Mouse (Mus musculus) midbrain, postnatal 0 days (tissue): ENCODE results near the gene St3gal3. TPM values are rescaled to one million over a fixed set of nuclear protein-coding genes. Genes with fewer than 3 reads are reported as not detected.

ENCODE experiments used
- ATAC-seq: fragments of 200-750 bp; cut with Nextera tagmentation; 2 replicates; pipeline ENCODE4 v1.8.0; 2017; ENCODE audit warnings: moderate number of reproducible peaks, mild to moderate bottlenecking, moderate TSS enrichment, moderate library complexity; ENCODE audit not compliant: low FRiP score
- DNase-seq: peaks from one replicate; pipeline ENCODE4 v3.0.0-alpha.2; 2015; ENCODE audit warnings: low spot score
- H3K27ac ChIP-seq: fragments of 300-500 bp; sonication (generic); 2 replicates; pipeline ENCODE4 v1.5.1; 2014; ENCODE audit warnings: low read depth, mild to moderate bottlenecking, low read length, mixed read lengths
- H3K27me3 ChIP-seq: fragments of 300-500 bp; sonication (generic); 2 replicates; pipeline ENCODE4 v1.6.1; 2014; ENCODE audit warnings: low read length, control low read depth, mixed read lengths; ENCODE audit not compliant: insufficient read depth
- H3K36me3 ChIP-seq: fragments of 300-500 bp; sonication (generic); 2 replicates; pipeline ENCODE4 v1.6.1; 2014; ENCODE audit warnings: low read length, control low read depth, mixed read lengths; ENCODE audit not compliant: insufficient read depth
- H3K4me1 ChIP-seq: fragments of 300-500 bp; sonication (generic); 2 replicates; pipeline ENCODE4 v1.6.1; 2014; ENCODE audit warnings: mild to moderate bottlenecking, control low read depth, antibody characterized with exemption, low read length, mixed read lengths; ENCODE audit not compliant: insufficient read depth
- H3K4me2 ChIP-seq: fragments of 300-500 bp; sonication (generic); 2 replicates; pipeline ENCODE4 v1.6.1; 2014; ENCODE audit warnings: low read depth, mild to moderate bottlenecking, low read length, mixed read lengths; ENCODE audit not compliant: poor library complexity, severe bottlenecking
- H3K4me3 ChIP-seq: fragments of 300-500 bp; sonication (generic); 2 replicates; pipeline ENCODE4 v1.5.1; 2014; ENCODE audit warnings: low read depth, mild to moderate bottlenecking, low read length, moderate library complexity
- H3K9ac ChIP-seq: fragments of 300-500 bp; sonication (generic); replicated peaks from 2 replicates; pipeline ENCODE4 v1.6.1; 2014; ENCODE audit warnings: mild to moderate bottlenecking, low read length, moderate library complexity, mixed read lengths; ENCODE audit not compliant: poor library complexity, severe bottlenecking
- H3K9me3 ChIP-seq: fragments of 300-500 bp; sonication (generic); 2 replicates; pipeline ENCODE4 v1.6.1; 2016; ENCODE audit warnings: low read length, control low read depth
- CTCF ChIP-seq: IDR thresholded peaks from 2 replicates; pipeline ENCODE4 v1.5.1; 2016; ENCODE audit warnings: antibody characterized with exemption, mild to moderate bottlenecking
- WGBS: fragments of 180-500 bp; shearing (Covaris S2); extraction: QIAGEN DNeasy Blood & Tissue Kit; methylation state at CpG from one replicate; pipeline ENCODE4 v1.1.7; 2014; 5-methylcytosine and 5-hydroxymethylcytosine counted together
- polyA plus RNA-seq: library from polyadenylated mRNA; unstranded; fragments of >200 nt; fragmentation: Nextera tagmentation; extraction: Ambion mirVana; gene quantifications from 2 replicates; pipeline ENCODE4 v1.2.1, GENCODE M21; 2015
- total RNA-seq: library from RNA; depleted of rRNA; stranded (reverse); fragments of >200 nt; gene quantifications from 2 replicates; pipeline ENCODE4 v1.2.3, GENCODE M21; 2014

Gene St3gal3
- total and polyA plus RNA-seq, 2 experiments from 2014 or later, result 10.7 to 46.3 TPM

DNA sequence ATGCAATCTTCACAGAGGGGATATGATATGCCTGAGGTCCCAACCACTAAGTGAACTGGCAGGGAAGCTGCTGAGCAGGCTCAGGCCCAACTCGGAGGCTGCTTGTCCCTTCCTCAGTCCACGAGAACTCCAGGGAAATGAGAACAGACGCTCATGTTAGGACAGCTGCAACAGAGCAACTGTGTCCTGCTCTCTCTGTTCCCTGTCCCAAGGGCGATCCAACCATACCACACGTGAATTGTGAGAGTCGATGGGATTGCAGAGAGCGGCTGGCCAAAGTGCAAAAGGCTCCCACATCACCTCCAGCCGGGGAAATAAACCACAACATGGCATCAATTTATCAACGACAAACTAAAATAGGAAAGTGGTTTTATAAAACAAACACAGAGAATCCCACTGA, 90.2 kb downstream of the St3gal3 start:
- no peak for TF ChIP-seq CTCF
- Histone ChIP-seq H3K27ac (no peak overlapping the region), H3K9me3 (no peaks in the 10 kb centered on the region), H3K4me1 (no peaks in the 10 kb centered on the region), H3K4me3 (no peak overlapping the region), H3K9ac (no peak overlapping the region), H3K36me3 (no peaks in the 10 kb centered on the region), H3K27me3 (no peaks in the 10 kb centered on the region), H3K4me2 (no peak overlapping the region)
- DNase-seq, result no peak
- WGBS, result 76% methylated on average over 9 of the region's 9 CpGs
- ATAC-seq, result no peak

DNA sequence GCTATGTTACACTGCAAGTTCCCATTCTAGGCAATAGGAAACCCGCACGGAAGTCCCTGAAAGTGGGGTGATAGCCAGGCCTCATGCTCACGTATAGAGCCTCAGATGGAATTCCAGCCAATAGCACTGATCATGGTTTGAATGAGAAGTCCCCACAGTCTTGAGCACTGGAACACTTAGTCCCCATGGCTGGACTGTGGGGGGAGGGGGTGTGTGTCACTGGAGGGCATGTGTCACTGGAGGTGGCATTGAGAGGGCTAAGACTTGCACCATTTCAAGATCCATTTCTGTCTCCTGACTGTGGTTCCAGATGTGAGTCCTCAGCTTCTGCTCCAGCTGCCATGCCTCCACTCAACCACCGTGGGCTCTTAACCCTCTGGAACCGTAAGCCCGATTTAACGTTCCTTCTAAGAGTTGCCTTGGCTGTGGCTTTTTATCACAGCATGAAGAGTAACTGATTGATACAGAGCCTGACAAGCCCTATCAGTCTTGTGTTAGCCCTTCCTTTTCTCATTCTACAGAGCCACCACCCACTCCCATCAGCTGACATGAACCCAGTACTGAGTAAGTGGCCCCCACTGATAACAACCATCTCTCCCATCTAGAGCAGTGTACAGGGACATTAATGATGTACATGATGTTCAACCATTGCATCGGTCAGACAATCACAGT, 91.2 kb downstream of the St3gal3 start:
- ATAC-seq, result no peak
- no peak overlapping the region for H3K4me3 ChIP-seq
- H3K36me3 ChIP-seq, result no peaks in the 10 kb centered on the region
- H3K4me1 ChIP-seq, result no peaks in the 10 kb centered on the region
- no peaks in the 10 kb centered on the region for H3K9me3 ChIP-seq
- no peak for TF ChIP-seq CTCF
- 91% methylated on average over 8 of the region's 8 CpGs for WGBS
- no peak overlapping the region for H3K27ac ChIP-seq
- H3K9ac ChIP-seq, result no peak overlapping the region
- H3K4me2 ChIP-seq, result no peak overlapping the region
- DNase-seq, result no peak
- H3K27me3 ChIP-seq, result no peaks in the 10 kb centered on the region

DNA sequence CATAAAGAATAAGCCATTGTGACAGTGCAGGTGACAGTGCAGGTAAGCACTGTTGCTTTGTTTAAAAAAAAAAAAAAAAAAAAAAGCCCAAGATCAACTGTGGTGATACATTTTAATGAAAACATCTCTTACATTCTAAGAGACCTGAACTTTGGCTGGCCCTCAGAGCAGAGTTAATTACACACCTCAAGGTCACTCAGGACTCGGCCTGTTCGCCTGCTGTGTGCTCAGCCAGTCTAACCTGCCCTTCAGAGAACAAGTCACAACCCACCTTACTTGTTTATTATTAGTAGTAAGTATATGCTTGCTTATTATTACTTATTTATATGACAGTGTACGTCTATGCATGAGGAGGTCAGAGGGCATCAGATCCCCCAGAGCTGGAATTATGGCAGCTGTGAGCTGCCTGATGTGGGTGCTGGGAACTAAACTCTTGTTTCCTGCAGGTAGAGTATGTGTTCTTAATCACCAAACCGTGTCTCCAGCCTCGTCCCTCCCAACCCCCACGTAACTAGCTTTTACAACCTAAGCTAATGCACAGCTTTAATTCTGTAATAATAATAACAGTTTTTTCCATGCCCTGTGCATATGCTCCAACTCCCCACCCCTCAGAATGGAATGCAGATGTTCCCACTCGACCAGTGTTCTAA, 91.9 kb downstream of the St3gal3 start:
- WGBS, result 84% methylated on average over 7 of the region's 7 CpGs
- DNase-seq (no peak), ATAC-seq (no peak)
- H3K27me3 ChIP-seq, result no peaks in the 10 kb centered on the region
- no peak overlapping the region for H3K4me2 ChIP-seq
- no peak for TF ChIP-seq CTCF
- no peaks in the 10 kb centered on the region for H3K9me3 ChIP-seq
- no peak overlapping the region for H3K27ac ChIP-seq
- no peaks in the 10 kb centered on the region for H3K36me3 ChIP-seq
- no peak overlapping the region for H3K9ac ChIP-seq
- H3K4me3 ChIP-seq, result no peak overlapping the region
- H3K4me1 ChIP-seq, result no peaks in the 10 kb centered on the region

DNA sequence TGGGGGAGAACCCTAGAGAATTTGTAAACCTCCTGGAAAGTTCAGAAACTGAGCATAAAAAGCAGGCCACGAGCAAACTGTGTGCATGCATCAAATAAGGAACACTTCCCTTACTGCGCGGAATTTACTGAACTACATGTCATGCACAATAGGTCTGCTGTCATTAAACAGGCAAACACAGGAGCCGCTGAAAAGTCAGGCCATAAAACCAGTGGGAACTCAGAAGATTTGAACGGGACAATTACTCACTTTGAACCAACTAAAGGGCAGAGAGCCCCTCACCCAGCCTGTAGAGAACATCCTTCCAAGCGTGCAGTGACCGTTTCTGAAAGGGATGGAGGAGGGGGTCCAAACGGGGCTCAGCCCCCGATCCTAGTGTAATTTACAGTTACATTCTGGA, 93.6 kb downstream of the St3gal3 start:
- no peaks in the 10 kb centered on the region for H3K36me3 ChIP-seq
- H3K4me3 ChIP-seq, result no peak overlapping the region
- no peaks in the 10 kb centered on the region for H3K9me3 ChIP-seq
- no peaks in the 10 kb centered on the region for H3K27me3 ChIP-seq
- no peak overlapping the region for H3K4me2 ChIP-seq
- 0 out of 2 replicates have a peak, but pooled peaks cover 3% of the 10 kb centered on the region for H3K4me1 ChIP-seq
- no peak for TF ChIP-seq CTCF
- no peak for ATAC-seq
- H3K27ac ChIP-seq, result no peak overlapping the region
- DNase-seq, result no peak
- 77% methylated on average over 9 of the region's 9 CpGs for WGBS
- H3K9ac ChIP-seq, result no peak overlapping the region

DNA sequence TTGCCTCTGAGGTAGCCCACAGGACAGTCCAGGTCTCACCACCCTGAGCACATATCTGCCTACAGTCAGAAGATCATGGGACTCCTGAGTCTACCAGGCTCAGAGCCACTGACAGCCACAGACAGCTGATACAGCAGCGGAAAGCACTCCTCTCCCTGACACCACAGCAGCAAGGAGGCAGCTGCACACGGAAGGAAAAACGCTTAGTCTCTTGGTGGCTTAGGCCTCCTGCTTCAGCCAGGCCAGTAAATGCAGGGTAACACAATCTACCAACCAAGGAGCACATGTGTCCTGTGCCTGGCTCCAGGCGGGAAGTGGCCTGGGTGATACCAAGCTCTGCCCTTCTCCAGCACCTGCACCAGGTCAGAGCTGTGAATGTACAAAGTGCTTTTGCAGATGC, 94.1 kb downstream of the St3gal3 start:
- Histone ChIP-seq H3K36me3 (no peaks in the 10 kb centered on the region), H3K4me1 (0 out of 2 replicates have a peak, but pooled peaks cover 3% of the 10 kb centered on the region), H3K4me2 (no peak overlapping the region), H3K4me3 (no peak overlapping the region), H3K9me3 (no peaks in the 10 kb centered on the region), H3K27me3 (no peaks in the 10 kb centered on the region), H3K27ac (no peak overlapping the region), H3K9ac (no peak overlapping the region)
- WGBS, result 72% methylated on average over 4 of the region's 4 CpGs
- no peak for TF ChIP-seq CTCF
- DNase-seq, result no peak
- ATAC-seq, result no peak

DNA sequence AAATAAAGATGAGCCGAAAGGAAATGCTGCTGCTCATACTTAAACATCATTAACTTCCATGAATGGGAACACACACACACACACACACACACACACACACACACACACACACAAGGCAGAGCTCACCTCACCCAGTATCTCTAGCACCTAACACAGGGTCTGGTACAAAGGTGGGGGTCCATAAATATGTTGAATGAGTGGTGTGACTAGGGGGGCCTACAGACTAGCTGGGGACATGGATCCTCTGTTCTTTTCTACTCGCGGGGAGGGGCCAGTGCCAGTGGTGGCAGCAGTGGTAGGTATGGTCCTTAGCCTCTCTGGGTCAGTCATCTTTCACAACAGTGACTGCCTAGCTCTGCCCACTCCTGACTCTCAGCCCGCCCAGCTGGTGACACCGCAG, 94.8 kb downstream of the St3gal3 start:
- no peak for DNase-seq
- Histone ChIP-seq H3K9me3 (no peaks in the 10 kb centered on the region), H3K27me3 (no peaks in the 10 kb centered on the region), H3K36me3 (no peaks in the 10 kb centered on the region), H3K4me2 (no peak overlapping the region), H3K9ac (no peak overlapping the region), H3K4me1 (0 out of 2 replicates have a peak, but pooled peaks cover 3% of the 10 kb centered on the region), H3K4me3 (no peak overlapping the region), H3K27ac (no peak overlapping the region)
- 91% methylated on average over 5 of the region's 5 CpGs for WGBS
- ATAC-seq, result no peak
- TF ChIP-seq CTCF, result no peak
